Mouse (Mus musculus): ENCODE results near the gene Amigo1. TPM values are rescaled to one million over a fixed set of nuclear protein-coding genes. Genes with fewer than 3 reads are reported as not detected.
"Not testable (repeated sequence)": the region's sequence is repeated elsewhere in the genome, so short reads cannot be mapped to it uniquely, and the experiment has no call there.

Amigo1 gene
- polyA plus RNA-seq, 1 experiment from 2014 or later = 2.8 TPM

GRCm38 (mm10) chr3:108227521-108227920 is 41.4 kb downstream of the Amigo1 start:
- Histone ChIP-seq H3K4me3 (ENCODE audit: low read depth, low read length) (no peak overlapping the region), H3K36me3 (ENCODE audit: control insufficient read depth, insufficient read depth) (no peaks in the 10 kb centered on the region), H3K9ac (ENCODE audit: low read depth, low read length) (no peak overlapping the region), H3K4me2 (replicated peaks; ENCODE audit: low read depth) (no peak overlapping the region), H3K27me3 (replicated peaks; ENCODE audit: control insufficient read depth, insufficient read depth, low read length) (peaks cover 17% of the 10 kb centered on the region), H3K4me1 (replicated peaks; ENCODE audit: control insufficient read depth, insufficient read depth, low read length) (no peaks in the 10 kb centered on the region; the same call in 1 of the 2 replicates), H3K27ac (ENCODE audit: low read depth, low read length) (no peak overlapping the region), H3K9me3 (ENCODE audit: control insufficient read depth) (no peaks in the 10 kb centered on the region)
- WGBS = 78% methylated on average over 2 of the region's 2 CpGs
- ATAC-seq = no peak
- TF ChIP-seq CTCF (IDR thresholded peaks at IDR 0.05; ENCODE audit: low read depth) = no peak

DNA sequence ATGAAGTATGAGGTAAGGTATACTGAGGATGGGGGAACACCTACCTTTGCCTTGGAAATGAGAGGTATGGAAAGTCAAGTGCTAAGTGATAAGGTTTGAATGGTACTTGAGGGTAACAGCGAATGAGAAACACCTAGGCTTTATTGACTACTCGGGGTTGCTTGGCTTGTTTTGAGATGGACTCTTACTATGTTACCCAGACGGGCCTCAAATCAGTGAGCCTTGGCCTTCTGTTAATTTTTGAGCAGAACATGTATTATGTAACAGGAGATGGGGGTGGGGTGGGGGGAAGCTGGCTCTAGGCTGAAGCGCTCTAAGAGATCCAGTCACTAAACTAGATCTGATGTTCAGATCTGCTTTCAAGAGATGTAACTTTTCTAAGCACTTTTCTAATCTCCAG is 45.5 kb downstream of the Amigo1 start:
- Histone ChIP-seq H3K36me3 (ENCODE audit: control insufficient read depth, insufficient read depth) (no peaks in the 10 kb centered on the region), H3K27me3 (replicated peaks; ENCODE audit: control insufficient read depth, insufficient read depth, low read length) (no peaks in the 10 kb centered on the region; the same call in 1 of the 2 replicates), H3K27ac (ENCODE audit: low read depth, low read length) (no peak overlapping the region), H3K4me1 (replicated peaks; ENCODE audit: control insufficient read depth, insufficient read depth, low read length) (no peaks in the 10 kb centered on the region; the same call in 1 of the 2 replicates), H3K4me3 (ENCODE audit: low read depth, low read length) (no peak overlapping the region), H3K4me2 (replicated peaks; ENCODE audit: low read depth) (no peak overlapping the region), H3K9ac (ENCODE audit: low read depth, low read length) (no peak overlapping the region), H3K9me3 (ENCODE audit: control insufficient read depth) (no peaks in the 10 kb centered on the region)
- no peak for TF ChIP-seq CTCF (IDR thresholded peaks at IDR 0.05; ENCODE audit: low read depth)
- no peak for ATAC-seq
- 64% methylated on average over 4 of the region's 4 CpGs for WGBS

GRCm38 (mm10) chr3:108237474-108238102 is 51.5 kb downstream of the Amigo1 start:
- H3K36me3 ChIP-seq (ENCODE audit: control insufficient read depth, insufficient read depth); H3K9me3 ChIP-seq (ENCODE audit: control insufficient read depth); H3K27ac ChIP-seq (ENCODE audit: low read depth, low read length); H3K4me2 ChIP-seq (replicated peaks; ENCODE audit: low read depth); H3K4me1 ChIP-seq (replicated peaks; ENCODE audit: control insufficient read depth, insufficient read depth, low read length); H3K27me3 ChIP-seq (replicated peaks; ENCODE audit: control insufficient read depth, insufficient read depth, low read length); H3K4me3 ChIP-seq (ENCODE audit: low read depth, low read length); H3K9ac ChIP-seq (ENCODE audit: low read depth, low read length); ATAC-seq: not testable (repeated sequence)
- WGBS = 86% methylated on average over 4 of the region's 4 CpGs
- TF ChIP-seq CTCF (IDR thresholded peaks at IDR 0.05; ENCODE audit: low read depth) = peak; percentile 44; the same call in 1 of the 2 replicates

DNA sequence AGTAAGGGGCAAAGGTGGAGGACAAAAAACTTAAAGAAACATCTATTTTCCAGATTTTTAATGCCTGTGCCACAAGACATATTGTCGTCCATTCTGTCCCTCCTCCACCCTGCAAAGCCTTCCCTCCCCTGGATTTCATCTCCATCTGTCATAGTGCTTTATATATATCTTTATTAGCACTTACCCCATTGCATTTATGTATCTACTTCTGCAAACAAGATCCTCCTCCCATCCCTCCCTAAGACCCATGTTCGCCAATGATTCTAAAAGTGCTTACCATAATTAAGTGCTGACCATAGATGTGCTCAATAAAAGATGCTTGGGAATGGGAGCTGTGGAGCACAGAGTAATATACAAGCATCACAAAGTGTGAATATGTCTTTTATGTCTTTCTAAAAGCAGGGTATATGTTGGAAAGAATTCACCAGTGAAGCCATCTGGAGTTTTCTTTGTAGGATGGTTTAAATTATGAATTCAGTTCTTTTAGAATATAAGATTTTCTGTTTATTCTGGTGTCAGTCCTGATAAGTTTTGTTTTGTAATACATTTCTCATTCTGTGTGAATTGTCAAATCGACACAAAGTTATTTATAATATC is 55.2 kb downstream of the Amigo1 start:
- no peak overlapping the region for H3K4me3 ChIP-seq (ENCODE audit: low read depth, low read length)
- no peak overlapping the region for H3K4me2 ChIP-seq (replicated peaks; ENCODE audit: low read depth)
- no peaks in the 10 kb centered on the region for H3K4me1 ChIP-seq (replicated peaks; ENCODE audit: control insufficient read depth, insufficient read depth, low read length)
- H3K27ac ChIP-seq (ENCODE audit: low read depth, low read length) = no peak overlapping the region
- H3K27me3 ChIP-seq (replicated peaks; ENCODE audit: control insufficient read depth, insufficient read depth, low read length) = no peaks in the 10 kb centered on the region
- H3K9ac ChIP-seq (ENCODE audit: low read depth, low read length) = no peak overlapping the region
- no peaks in the 10 kb centered on the region for H3K9me3 ChIP-seq (ENCODE audit: control insufficient read depth)
- no peak for ATAC-seq
- TF ChIP-seq CTCF (IDR thresholded peaks at IDR 0.05; ENCODE audit: low read depth) = no peak
- WGBS = 90% methylated on average over 3 of the region's 3 CpGs
- no peaks in the 10 kb centered on the region for H3K36me3 ChIP-seq (ENCODE audit: control insufficient read depth, insufficient read depth)

Other genes with a start within 250 kb of the Amigo1 start
- 21.6 and 21.9 TPM in 2 replicates for gene Gstm6, start 242.6 kb upstream of the Amigo1 start, polyA plus RNA-seq (2015; fragmentation: Nextera tagmentation; extraction: Ambion mirVana)
- gene Gstm3, start 217.1 kb upstream of the Amigo1 start, polyA plus RNA-seq (2015; fragmentation: Nextera tagmentation; extraction: Ambion mirVana) = 53.9 and 60.7 TPM in 2 replicates
- gene Gstm2, start 199.9 kb upstream of the Amigo1 start, polyA plus RNA-seq (2015; fragmentation: Nextera tagmentation; extraction: Ambion mirVana) = 94.6 and 108 TPM in 2 replicates
- 92.7 and 96.3 TPM in 2 replicates for gene Gstm1, start 168.4 kb upstream of the Amigo1 start, polyA plus RNA-seq (2015; fragmentation: Nextera tagmentation; extraction: Ambion mirVana)
- gene Gstm4, start 141.4 kb upstream of the Amigo1 start, polyA plus RNA-seq (2015; fragmentation: Nextera tagmentation; extraction: Ambion mirVana) = 28.4 and 30.5 TPM in 2 replicates
- gene Ampd2, start 99.7 kb upstream of the Amigo1 start, polyA plus RNA-seq (2015; fragmentation: Nextera tagmentation; extraction: Ambion mirVana) = 17.6 and 18.2 TPM in 2 replicates
- 0.43 and 0.80 TPM in 2 replicates for gene Gnat2, start 93.5 kb upstream of the Amigo1 start, polyA plus RNA-seq (2015; fragmentation: Nextera tagmentation; extraction: Ambion mirVana)
- 99.6 and 101 TPM in 2 replicates for gene Gnai3, start 40.2 kb upstream of the Amigo1 start, polyA plus RNA-seq (2015; fragmentation: Nextera tagmentation; extraction: Ambion mirVana)
- gene Gpr61, start 31.5 kb upstream of the Amigo1 start, polyA plus RNA-seq (2015; fragmentation: Nextera tagmentation; extraction: Ambion mirVana) = 0.05 and 0.13 TPM in 2 replicates
- gene Cyb561d1, start 14.9 kb downstream of the Amigo1 start, polyA plus RNA-seq (2015; fragmentation: Nextera tagmentation; extraction: Ambion mirVana) = 6.3 and 6.7 TPM in 2 replicates
- 3.4 and 4.0 TPM in 2 replicates for gene Atxn7l2, start 24.6 kb downstream of the Amigo1 start, polyA plus RNA-seq (2015; fragmentation: Nextera tagmentation; extraction: Ambion mirVana)
- 0.26 and 0.51 TPM in 2 replicates for gene Sypl2, start 40.3 kb downstream of the Amigo1 start, polyA plus RNA-seq (2015; fragmentation: Nextera tagmentation; extraction: Ambion mirVana)
- 166 and 179 TPM in 2 replicates for gene Psma5, start 70.6 kb downstream of the Amigo1 start, polyA plus RNA-seq (2015; fragmentation: Nextera tagmentation; extraction: Ambion mirVana)
- 4.6 and 5.2 TPM in 2 replicates for gene Sort1, start 97.7 kb downstream of the Amigo1 start, polyA plus RNA-seq (2015; fragmentation: Nextera tagmentation; extraction: Ambion mirVana)
- gene Mybphl, start 178.6 kb downstream of the Amigo1 start, polyA plus RNA-seq (2015; fragmentation: Nextera tagmentation; extraction: Ambion mirVana) = not detected in 2 replicates
- gene Psrc1, start 197.5 kb downstream of the Amigo1 start, polyA plus RNA-seq (2015; fragmentation: Nextera tagmentation; extraction: Ambion mirVana) = 3.3 and 5.3 TPM in 2 replicates
- gene Celsr2, start 229.2 kb downstream of the Amigo1 start, polyA plus RNA-seq (2015; fragmentation: Nextera tagmentation; extraction: Ambion mirVana) = 0.50 and 1.4 TPM in 2 replicates

Data from intestine, postnatal 0 days (tissue).